Mouse (Mus musculus): ENCODE results near the gene Pole3.

Gene Pole3

GRCm38 (mm10) chr4:62518416-62519121, 6.3 kb downstream of the Pole3 start:
- peak; percentile 73 to 76 for DNase-seq

DNA sequence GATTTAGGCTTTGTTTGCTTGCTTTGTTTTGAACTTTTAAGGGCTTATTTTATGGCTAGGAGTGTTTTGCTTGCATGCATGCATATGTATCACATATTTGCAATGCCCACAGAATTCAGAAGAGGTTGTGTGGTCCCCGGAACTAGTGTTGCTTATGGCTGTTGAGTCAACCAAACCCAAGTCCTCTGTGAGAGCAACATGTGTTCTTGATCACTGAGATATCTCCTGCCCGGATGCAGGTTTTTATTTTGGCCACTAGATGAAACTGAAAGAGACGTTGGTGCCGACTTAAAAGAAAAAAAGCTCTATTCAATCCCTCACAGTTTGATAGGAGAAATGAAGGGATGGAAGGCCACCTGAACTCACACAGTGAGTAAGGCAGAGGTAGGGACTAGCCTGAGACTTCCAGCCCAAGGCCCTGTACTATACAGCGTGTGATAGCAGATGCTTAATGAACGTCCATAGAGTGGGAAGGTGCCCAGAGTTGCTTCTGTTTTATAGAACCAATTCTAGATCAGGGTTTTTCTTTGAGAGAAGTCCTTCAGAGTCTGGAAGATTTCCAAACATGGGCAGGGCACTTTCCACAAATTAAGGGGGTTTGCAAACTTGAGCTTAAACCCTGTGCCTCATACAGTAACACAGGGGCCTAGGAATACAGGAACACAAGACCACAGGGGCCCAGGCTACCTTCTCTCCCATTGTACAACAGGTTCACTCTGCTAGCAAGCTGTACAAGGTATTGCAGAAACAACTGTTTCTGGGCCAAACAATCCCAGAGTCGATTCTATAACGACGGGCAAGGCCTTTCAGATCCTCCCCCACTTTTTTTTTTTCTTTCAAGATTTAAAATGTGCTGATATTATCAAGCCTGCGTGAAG, 7.1 kb downstream of the Pole3 start:
- no peak for DNase-seq

GRCm38 (mm10) chr4:62517046-62517445, 7.8 kb downstream of the Pole3 start:
- no peak for DNase-seq

GRCm38 (mm10) chr4:62516579-62516978, 8.3 kb downstream of the Pole3 start:
- no peak for DNase-seq

- peak; percentile 68 to 73 for DNase-seq
These were observed 8.8 kb downstream of the Pole3 start for GRCm38 (mm10) chr4:62516079-62516478.

GRCm38 (mm10) chr4:62515490-62515889, 9.4 kb downstream of the Pole3 start:
- DNase-seq, result peak in 1 of 2 experiments; percentile 46

DNA sequence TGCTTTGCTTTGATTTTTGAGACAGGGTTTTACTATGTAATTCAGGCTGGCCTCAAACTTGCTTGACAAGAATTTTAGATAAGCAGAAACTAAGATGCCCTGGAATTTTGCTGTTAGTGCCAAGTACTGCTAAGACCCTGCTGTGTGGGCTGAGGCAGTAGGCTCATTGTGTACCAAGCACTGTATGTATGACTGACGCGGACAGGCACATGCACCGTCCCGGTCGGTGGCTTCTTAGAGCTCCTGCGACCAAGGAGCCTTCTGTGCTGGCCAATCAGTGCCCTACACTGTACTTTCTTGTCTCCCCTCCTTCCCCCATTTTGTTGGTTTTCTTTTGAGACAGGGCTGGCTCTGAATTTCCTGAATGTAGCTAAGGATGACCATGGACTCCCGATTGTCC, 9.9 kb downstream of the Pole3 start:
- DNase-seq, result no peak

- DNase-seq, result no peak
These were observed 10.8 kb downstream of the Pole3 start for GRCm38 (mm10) chr4:62513998-62514506.

DNA sequence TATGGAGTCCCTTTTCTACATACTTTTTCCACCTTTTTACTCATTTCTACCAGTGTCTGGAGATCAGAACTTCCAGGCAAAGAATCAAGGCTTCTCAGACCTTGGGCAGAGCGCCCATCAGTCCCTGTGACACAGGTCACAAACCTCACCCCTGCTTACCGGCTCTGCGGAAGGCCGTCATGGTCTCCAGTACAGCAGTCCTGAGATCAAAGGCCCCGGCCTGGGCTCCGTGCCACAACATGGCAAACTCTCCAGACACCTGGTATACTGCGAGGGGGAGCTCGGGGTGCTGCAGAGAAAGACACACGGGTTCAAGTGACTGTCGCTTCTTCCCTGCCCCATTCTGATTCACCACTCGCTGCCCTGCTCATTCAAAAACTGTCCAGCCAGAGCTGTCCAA, 14.9 kb downstream of the Pole3 start:
- DNase-seq, result peak in 1 of 2 experiments; percentile 39

- DNase-seq, result no peak
These were observed 16.0 kb downstream of the Pole3 start for GRCm38 (mm10) chr4:62508839-62509238.

DNA sequence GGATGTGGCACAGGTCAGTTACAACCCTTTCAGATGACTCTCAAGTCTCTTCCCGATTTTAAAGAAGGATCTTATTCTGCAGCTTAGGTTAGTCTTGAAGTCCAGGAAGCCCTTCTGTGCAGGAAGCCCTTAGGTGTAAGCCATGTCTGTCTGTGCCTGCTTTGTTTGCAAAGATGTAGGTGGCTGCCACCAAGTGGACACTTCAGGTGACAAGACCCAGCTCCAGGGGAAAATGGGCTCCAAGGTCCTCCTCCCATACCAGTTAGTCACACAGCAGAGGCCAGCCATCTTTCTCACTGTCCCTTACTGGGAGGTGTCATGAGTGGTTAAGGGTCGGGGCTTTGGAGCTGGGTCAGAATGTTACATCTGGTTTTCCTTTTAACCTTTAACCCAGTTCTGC, 18.1 kb downstream of the Pole3 start:
- peak; percentile 60 for DNase-seq

DNA sequence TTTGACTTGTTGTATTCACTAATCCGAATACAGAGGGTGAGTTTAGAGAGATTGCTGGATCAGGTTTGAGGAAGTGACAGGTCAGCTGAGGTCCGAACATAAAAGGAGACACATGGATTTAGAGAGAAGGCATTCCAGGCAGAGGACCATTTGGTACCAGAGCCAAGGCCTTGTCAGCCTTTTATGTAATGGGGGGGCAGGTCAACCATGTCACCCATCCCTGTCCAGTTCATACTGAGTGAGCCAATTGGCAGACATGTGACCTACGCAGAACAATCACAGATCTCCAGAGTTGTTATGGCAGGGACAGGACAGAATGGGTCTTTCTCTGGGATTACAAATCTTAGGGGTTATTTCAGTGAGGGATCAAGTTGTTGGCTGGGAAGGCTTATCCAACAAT, 18.9 kb downstream of the Pole3 start:
- no peak for DNase-seq

DNA sequence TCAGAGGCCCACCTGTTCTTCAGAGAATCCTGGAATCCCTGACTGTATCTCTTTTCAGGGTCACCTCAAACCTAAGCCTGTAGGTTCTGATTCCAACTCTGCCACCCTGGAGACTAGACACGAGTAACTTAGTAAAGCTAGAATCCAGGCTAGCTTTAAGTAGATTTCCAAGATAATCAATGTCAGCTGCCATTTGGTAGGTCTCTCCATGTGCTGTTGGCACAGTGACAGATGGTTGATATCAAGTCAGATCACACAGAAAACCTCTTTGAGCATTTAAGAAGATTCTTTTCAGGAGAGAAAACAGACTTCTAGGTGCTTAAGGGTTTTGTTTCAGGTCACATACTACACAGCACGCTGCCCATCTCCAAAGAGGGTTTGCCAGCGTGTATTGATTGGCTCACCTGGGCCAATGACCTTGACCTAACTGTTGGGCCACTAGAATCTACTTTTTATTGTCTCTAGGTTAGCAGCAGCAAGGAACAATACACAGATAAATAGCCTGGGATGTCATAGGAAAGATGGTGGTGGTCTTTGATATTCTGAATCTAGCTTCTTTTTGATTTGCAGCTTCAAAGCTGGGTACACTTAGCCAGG, 21.4 kb downstream of the Pole3 start, which contains the start of gene Hdhd3:
Gene Hdhd3 (minus strand): TSS at position 94 of the 597 bp plus-strand sequence.
- no peak for DNase-seq

GRCm38 (mm10) chr4:62502969-62503368, 21.9 kb downstream of the Pole3 start:
- no peak for DNase-seq

DNA sequence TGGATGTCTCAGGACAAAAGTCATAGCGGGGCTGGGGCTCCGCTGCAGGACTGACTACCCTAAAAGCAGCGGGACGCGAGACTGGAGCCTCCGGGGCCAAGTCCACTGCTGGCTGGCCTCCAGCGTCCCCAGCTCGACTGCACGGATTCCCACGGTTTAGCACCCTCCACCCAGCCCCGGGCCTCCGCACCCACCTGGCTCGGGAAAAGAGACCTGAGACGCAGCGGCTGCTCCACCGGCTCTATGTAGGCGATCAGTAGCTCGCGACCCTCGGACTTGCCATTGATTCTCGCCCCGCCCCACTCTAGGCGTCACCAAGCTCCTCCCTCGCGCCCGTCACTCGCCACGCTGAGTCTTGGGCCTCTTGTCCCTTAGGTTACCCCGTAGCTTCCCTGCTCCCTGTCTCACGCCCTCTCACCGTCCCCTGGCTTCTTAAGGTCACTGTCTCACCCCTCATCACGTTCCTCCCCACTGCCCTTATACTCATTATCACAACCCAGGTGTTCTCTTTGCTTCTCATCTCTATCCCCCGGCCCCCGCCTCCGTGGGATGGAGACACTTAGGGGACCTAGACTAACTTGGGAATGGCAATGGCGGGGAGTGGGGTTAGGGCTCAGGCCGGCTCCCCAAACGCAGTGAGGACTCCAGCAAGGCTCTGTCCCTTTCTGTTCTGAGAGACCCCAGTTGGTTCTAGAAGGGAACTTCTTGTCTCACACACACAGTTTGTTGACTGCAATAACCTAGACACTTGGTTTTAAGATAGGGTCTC, 22.7 kb downstream of the Pole3 start:
- DNase-seq, result peak; percentile 90

GRCm38 (mm10) chr4:62501534-62501933, 23.3 kb downstream of the Pole3 start:
- no peak for DNase-seq

DNA sequence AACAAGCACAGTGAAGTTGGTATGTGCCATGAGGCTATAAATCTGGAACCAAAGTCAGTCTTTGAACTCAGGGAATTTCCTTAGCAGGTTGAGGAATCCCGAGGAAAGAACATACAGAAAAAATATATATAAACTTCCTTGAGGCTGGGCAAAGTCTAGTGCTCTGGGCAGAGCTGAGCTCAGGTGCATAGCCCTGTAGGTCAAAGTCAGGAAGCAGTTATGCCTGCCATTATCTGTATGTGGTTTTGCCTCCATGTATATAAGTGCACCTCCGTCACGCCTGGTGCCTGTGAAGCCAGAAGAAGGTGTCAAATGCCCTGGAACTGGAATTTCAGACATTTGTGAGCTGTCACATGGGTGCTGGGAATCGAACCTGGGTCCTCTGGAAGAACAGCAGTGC, 24.1 kb downstream of the Pole3 start:
- DNase-seq, result no peak

GRCm38 (mm10) chr4:62496815-62497214, 28.1 kb downstream of the Pole3 start:
- DNase-seq, result peak in 1 of 2 experiments; percentile 42

DNA sequence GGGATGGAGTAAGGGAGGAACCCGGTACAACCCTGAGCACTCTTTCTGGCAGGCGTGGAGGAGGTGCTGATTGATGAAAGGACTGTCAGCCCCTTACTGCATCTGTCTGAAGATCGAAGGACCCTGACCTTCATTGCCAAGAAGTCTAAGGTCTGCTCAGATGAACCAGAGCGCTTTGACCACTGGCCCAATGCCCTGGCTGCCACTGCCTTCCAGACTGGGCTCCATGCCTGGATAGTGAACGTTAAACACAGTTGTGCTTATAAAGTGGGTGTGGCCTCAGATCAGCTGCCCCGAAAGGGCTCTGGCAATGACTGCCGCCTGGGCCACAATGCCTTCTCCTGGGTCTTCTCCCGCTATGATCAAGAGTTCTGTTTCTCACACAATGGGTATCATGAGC, 28.9 kb downstream of the Pole3 start:
- DNase-seq, result no peak

GRCm38 (mm10) chr4:62494230-62494629, 30.6 kb downstream of the Pole3 start:
- DNase-seq, result no peak

DNA sequence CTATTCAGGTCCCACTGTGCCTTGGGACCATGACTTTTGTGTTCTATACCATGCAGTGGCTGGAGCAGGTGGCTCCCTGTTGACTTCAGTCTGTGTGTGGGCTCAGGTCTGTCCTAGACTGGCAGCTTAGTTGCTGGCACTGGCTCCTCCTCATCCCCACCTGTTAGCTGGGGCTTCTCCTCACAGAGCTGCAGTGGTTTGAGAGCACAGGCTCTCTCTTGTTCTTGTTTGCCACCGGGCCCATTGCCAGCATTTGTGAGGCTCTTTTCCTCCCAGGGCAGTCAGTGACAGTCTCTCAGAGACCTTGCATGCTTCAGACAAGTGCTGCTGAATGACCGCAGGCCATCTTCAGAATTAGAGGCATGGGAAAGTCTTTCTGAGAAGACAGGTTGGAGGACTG, 32.2 kb downstream of the Pole3 start:
- no peak for DNase-seq

DNA sequence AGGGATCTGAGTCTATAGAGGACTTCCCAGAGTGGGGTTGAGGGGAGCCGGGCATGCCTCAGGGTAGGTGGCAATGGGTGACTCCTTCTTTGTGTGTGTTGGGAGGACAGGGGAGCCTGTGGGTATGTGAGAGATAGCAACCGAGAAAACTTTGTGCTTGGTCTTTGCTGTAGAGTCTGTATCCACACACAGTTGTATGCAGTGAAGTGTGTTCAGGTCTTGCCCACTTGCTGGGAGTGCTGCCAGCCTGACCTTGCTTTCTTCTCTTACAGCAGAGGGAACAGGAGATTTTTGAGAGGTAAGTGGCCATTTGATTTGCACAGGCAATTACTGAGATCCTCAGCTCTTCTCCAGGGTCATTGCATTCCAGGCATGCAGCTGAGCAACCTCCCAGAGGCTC, 37.0 kb downstream of the Pole3 start:
- DNase-seq, result no peak

GRCm38 (mm10) chr4:62487172-62487571, 37.7 kb downstream of the Pole3 start:
- DNase-seq, result no peak
